Mouse (Mus musculus) CH12.LX (cell line): Measurements from ENCODE around the gene Usp21.

ENCODE experiments used
- CTCF ChIP-seq, 2 experiments: IDR thresholded peaks in 1 of 2; conservative IDR thresholded peaks in 1 of 2; 2 replicates each; pipeline ENCODE4 v1.5.1; 2011 to 2012; ENCODE audit warnings: low read depth in 2 of 2, low read length in 2 of 2, improper control_type of control experiment in 1 of 2, inconsistent platforms in 1 of 2, mild to moderate bottlenecking in 1 of 2, moderate library complexity in 1 of 2
- EP300 ChIP-seq: IDR thresholded peaks from 2 replicates; pipeline ENCODE4 v1.6.1; 2011; ENCODE audit warnings: low read length, improper control_type of control experiment
- MAFK ChIP-seq: IDR thresholded peaks from 2 replicates; pipeline ENCODE4 v1.6.1; 2011; ENCODE audit warnings: low read length, improper control_type of control experiment; ENCODE audit not compliant: insufficient replicate concordance
- POLR2A ChIP-seq: IDR thresholded peaks from 2 replicates; pipeline ENCODE4 v1.6.1; 2011; ENCODE audit warnings: low read depth, mild to moderate bottlenecking, improper control_type of control experiment, low read length
- RAD21 ChIP-seq: IDR thresholded peaks from 2 replicates; pipeline ENCODE4 v1.6.1; 2011; ENCODE audit warnings: low read depth, mild to moderate bottlenecking, low read length, improper control_type of control experiment, moderate library complexity
- USF1 ChIP-seq: IDR thresholded peaks from 2 replicates; pipeline ENCODE4 v1.6.1; 2014; ENCODE audit warnings: low read depth, mild to moderate bottlenecking, inconsistent platforms, low read length, improper control_type of control experiment
- ZC3H11A ChIP-seq: IDR thresholded peaks from 2 replicates; pipeline ENCODE4 v1.6.1; 2012; ENCODE audit warnings: low read depth, mild to moderate bottlenecking, inconsistent platforms, low read length, improper control_type of control experiment

DNA sequence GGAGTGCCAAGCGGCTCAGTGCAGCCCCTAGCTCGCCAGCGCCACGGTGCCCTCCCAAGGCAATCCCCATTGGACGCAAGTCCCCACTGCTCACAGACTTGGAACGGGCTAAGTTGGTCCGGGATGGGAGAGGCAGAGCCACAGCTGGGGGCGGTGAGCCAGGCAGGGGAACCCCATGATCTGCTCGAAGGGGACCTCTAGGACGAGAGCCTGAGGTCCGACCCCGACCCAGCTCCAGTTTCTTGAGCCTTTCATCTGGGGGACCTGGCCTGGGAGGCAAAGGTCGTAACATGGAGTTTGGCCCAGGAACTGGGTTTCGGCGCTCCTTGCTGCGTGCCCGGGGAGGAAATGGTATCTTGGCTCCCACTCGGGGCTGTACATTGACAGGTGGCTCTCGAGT is 1.3 kb downstream of the Usp21 start:
- TF ChIP-seq POLR2A (no peak), CTCF (conservative IDR thresholded peaks at IDR 0.05 in 1 of 2, IDR thresholded peaks at IDR 0.05 in 1 of 2; ENCODE audit: low read depth in 2 of 2, low read length in 2 of 2) (no peak), MAFK (no peak), ZC3H11A (no peak), EP300 (no peak), USF1 (no peak), RAD21 (no peak)
